Mouse (Mus musculus) adrenal gland, postnatal 4 days (tissue): ENCODE results near the gene Bpi. TPM values are rescaled to one million over a fixed set of nuclear protein-coding genes. Genes with fewer than 3 reads are reported as not detected.

ENCODE experiments used
- DNase-seq, 2 experiments: peaks; one replicate each; pipeline ENCODE4 v3.0.0; 2021 to 2022; ENCODE audit warnings: low spot score in 2 of 2, mixed read lengths in 2 of 2
- total RNA-seq, 2 experiments: library from RNA; stranded (reverse); gene quantifications; 2 replicates each; pipeline ENCODE4 v1.2.3; 2021

Bpi gene
- total RNA-seq, 2 experiments from 2014 or later = not detected

GRCm38 (mm10) chr2:158242170-158242896, 15.6 kb upstream of the Bpi start:
- no peak for DNase-seq

- DNase-seq = no peak
Observed at GRCm38 (mm10) chr2:158243129-158243870, 14.6 kb upstream of the Bpi start.

- DNase-seq = no peak
Observed at GRCm38 (mm10) chr2:158245072-158245817, 12.6 kb upstream of the Bpi start.

GRCm38 (mm10) chr2:158247852-158248251, 10.0 kb upstream of the Bpi start:
- DNase-seq = no peak

GRCm38 (mm10) chr2:158248318-158248717, 9.6 kb upstream of the Bpi start:
- no peak for DNase-seq

GRCm38 (mm10) chr2:158250558-158250957, 7.3 kb upstream of the Bpi start:
- no peak for DNase-seq

GRCm38 (mm10) chr2:158253806-158254205, 4.1 kb upstream of the Bpi start:
- no peak for DNase-seq

GRCm38 (mm10) chr2:158256894-158257293, 1.0 kb upstream of the Bpi start:
- no peak for DNase-seq

GRCm38 (mm10) chr2:158258781-158259180, 887 bp downstream of the Bpi start:
- peak in 1 of 2 experiments; percentile 55 for DNase-seq

GRCm38 (mm10) chr2:158259498-158259897, 1.6 kb downstream of the Bpi start:
- no peak for DNase-seq

GRCm38 (mm10) chr2:158264877-158265276, 7.0 kb downstream of the Bpi start:
- no peak for DNase-seq

GRCm38 (mm10) chr2:158270017-158270416, 12.1 kb downstream of the Bpi start:
- no peak for DNase-seq

GRCm38 (mm10) chr2:158273646-158274045, 15.8 kb downstream of the Bpi start:
- no peak for DNase-seq

- no peak for DNase-seq
Observed at GRCm38 (mm10) chr2:158275349-158275748, 17.5 kb downstream of the Bpi start.

GRCm38 (mm10) chr2:158275811-158276210, 17.9 kb downstream of the Bpi start:
- no peak for DNase-seq

GRCm38 (mm10) chr2:158276451-158276850, 18.6 kb downstream of the Bpi start:
- DNase-seq = peak in 1 of 2 experiments; percentile 35

GRCm38 (mm10) chr2:158276878-158277277, 19.0 kb downstream of the Bpi start:
- no peak for DNase-seq

- no peak for DNase-seq
Observed at GRCm38 (mm10) chr2:158279656-158280055, 21.8 kb downstream of the Bpi start.

GRCm38 (mm10) chr2:158281497-158282205, 23.8 kb downstream of the Bpi start:
- no peak for DNase-seq

- DNase-seq = no peak
Observed at GRCm38 (mm10) chr2:158283136-158283535, 25.2 kb downstream of the Bpi start.

GRCm38 (mm10) chr2:158283771-158284170, 25.9 kb downstream of the Bpi start:
- DNase-seq = no peak
